Mouse (Mus musculus): ENCODE measurements around the gene Rbbp4.

The Rbbp4 gene

DNA sequence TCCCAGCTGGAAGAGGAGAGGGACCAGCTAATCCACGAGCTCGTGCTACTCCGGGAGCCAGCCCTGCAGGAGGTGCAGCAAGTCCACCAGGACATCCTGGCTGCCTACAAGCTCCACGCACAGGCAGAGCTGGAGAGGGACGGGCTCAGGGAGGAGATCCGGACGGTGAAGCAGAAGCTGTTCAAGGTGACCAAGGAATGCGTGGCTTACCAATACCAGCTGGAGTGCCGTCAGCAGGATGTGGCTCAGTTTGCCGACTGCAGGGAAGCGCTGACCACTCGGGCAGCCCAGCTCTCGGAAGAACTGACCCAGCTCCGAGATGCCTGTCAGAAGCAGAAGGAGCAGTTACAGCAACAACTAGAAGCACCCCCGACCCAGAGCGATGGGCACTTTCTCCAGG is 41.5 kb downstream of the Rbbp4 start:
- no peak for DNase-seq (ENCODE audit: low read depth, low spot score)

DNA sequence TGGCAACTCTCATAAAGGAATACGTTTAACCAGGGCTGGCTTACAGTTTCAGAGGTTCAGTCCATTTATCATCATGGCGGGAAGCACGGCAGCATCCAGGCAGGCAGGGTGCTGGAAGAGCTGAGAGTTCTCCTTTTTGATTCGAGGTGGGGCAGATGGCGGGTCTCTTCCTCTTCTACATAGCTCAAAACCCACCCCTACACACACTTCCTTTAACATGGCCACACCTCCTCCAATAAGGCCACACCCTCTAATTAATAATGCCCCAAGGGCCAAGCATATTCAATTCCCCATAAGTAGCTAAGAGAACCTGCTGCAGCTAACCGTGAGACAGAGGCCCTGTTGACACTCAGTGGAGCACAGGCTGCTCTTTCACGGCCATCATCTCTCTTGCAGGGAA is 42.3 kb downstream of the Rbbp4 start:
- DNase-seq (ENCODE audit: low read depth, low spot score): no peak

DNA sequence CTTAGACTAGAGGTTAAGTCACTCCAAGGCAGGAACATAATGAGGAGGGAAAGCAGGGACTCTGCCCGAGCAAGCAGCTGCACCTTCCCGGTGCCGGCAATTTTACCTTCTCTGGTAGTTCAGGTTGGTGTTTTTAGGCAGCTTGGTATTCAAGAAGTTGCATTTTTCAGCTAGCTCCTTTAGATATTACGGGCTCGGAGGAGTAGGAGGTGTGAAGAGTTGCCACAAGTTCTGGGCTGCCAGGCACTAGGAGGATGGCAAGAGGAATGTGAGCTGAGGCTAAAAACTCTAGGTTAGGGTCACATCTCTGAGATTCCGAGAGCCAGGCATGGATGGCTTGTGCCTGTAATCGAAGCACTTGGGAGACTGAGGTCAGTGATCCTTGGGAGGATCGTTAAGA is 45.5 kb downstream of the Rbbp4 start:
- no peak for DNase-seq (ENCODE audit: low read depth, low spot score)

DNA sequence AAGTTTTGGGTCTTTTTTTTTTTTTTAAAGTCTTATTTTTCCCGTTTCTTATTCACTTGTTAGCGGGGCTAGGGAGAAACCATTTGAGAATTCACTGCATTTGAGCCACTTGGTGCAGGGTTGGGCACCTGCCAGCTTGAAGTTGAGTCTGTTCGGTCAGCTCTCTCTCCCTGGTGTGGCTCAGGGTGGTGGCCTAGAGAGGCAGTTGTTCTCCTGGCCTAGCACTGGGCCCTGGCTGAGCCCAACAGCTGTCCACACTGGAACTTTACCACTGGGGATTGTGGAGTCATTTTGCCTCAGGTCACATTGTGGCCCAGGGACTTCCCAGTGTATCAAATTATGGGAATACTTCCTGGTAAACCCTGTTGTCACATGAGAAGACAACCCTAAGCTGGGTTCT is 47.1 kb downstream of the Rbbp4 start:
- no peak for DNase-seq (ENCODE audit: low read depth, low spot score)

DNA sequence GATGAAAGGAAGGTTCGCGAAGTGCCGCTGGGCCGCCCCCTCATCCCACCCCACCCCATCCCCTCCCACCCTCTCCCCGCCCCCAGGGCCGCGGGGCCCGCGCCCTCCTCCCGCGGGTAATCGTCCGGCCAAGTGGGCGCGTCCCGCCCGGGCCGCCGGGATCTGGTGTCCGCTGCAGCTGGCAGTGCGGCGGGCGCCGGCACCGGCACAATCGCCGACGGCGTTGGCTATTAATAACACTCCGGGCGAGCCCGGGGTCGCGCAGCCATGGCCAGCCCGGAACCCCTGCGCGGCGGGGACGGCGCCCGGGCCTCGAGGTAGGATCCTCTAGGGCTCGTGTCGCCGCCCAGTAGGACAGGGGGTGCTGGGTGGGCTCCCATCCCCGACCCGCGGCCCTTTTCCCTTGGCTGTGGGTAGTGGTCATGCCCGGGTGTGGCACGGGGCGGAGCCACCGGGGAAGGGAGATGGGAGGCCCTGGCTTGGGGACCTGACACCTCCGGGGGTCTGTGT is 47.6 kb downstream of the Rbbp4 start, which contains the start of gene Sync:
TSS of gene Sync (plus strand) at position 146 of the 510 bp plus-strand sequence.
- no peak for DNase-seq (ENCODE audit: low read depth, low spot score)

DNA sequence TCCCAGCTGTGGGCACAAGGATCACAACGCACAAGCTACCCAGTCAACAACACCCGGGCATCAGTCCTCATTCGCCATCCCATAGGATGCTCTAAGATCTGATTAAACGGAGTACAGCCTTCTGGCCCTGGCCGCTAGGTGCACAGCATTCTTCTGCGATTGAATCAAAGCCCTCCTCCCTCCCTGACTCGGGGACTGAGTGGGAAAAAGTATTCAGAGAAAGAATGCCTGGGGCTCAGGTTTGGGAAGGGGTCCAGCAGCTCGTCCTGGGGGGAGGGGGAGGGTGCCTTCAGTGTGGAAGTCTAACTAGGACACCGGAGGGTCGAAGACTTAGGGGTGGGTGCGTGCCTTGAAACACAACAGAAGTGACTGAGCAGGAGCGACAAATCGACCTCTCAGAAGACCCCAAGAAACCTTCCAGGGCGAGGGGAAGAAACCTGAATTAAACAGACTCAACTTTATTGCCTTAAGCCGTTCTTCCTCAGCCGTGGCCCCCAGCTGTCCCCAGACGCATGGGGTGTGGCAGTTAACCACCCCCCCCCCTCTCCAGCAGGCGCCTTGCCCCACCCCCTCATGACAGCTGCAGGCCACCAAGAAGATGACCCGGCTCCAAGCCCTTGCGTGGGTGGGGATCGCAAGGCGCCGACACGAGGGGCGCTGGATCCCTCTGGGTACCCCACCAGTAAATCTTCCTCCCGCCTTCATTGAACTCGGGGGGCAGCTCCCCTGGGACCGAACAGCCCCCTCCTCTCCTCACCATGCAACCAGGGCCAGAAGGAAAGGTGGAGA is 48.3 kb downstream of the Rbbp4 start:
- DNase-seq (ENCODE audit: low read depth, low spot score): no peak

DNA sequence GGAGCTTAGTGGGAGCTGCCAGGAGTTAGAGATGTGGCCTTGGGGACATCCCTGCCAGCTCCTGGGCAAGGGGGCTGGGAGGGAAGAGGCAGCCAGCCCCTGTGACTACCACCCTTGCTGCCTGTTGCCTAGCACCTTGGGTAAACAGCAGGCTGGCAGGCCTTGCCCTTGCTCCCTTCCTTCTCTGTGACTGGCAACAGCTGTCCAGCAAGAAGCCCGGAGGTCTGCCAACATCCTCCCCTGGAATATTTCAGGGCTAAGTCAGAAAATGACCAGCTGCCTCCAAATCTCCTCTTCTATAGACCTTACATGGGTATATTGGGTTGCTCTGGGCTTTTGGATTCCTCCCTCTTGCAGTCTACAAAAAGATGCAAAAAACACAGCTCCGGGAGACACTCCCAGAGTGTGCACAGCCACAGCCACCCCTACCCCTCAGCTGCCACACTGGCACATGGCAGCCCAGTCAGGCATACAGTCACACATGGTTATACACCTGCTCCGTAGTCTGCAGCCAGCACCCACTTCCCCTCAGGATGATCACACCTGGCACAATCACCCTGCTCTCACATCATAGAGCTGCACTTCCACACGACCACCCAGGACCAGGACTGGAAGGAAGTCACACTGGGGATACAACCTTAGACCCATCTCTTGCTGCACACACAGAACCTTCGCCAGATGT is 49.0 kb downstream of the Rbbp4 start:
- no peak for DNase-seq (ENCODE audit: low read depth, low spot score)

DNA sequence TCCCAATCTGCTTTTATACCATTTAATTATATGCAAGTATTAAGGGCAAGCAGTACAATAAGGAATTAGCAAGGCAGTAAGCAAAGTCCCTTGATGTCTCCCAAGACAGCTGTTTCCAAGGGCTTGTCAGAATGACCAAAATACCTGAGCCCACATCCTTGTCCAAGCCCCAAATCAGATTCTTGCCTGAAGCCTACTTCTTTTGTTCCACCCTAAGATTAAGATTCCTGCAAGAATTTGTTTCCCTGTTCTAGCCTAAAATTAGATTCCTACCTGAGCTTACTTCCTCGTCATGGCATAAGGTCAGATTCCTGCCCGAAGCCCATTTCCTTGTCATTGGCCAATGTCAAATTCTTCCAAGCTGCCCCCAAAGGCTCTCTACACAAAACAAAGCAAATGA is 50.5 kb downstream of the Rbbp4 start:
- DNase-seq (ENCODE audit: low read depth, low spot score): no peak

DNA sequence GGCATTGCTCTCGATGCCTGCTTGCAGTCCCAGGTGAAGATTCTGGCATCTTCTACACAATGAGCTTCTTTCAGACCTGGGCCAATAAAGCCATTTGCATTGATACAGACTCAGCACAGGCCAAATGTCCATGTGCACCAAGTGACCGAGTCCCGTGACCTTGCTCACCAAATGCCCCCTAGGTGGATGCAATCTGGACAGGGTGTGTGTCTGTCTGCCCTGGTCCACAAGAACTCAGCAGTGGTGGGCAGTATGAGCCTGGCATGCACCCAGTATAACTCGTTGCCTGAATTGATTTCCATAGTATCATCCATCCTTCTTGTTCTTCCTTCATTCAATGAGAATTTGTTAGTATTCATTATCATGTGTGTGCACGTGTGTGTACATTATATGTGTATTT is 51.9 kb downstream of the Rbbp4 start:
- DNase-seq (ENCODE audit: low read depth, low spot score): no peak

DNA sequence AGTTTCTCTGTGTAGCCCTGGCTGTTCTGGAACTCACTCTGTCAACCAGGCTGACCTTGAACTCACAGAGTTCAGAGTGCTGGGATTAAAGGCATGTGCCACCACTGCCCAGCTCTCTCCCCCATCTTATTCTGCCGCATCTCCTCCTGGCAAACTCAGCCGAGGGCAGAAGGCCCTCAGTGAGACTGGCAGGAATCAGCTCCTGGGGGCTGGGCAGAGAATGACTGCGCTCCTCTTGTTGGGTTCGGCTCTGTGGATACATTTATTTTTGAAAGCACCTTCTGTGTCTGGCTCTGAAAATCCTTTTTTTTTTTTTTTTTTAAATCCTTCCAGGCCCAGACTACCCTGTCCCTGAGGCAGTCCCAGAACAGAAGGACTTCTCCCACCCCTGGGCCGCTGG is 52.4 kb downstream of the Rbbp4 start:
- DNase-seq (ENCODE audit: low read depth, low spot score): no peak

DNA sequence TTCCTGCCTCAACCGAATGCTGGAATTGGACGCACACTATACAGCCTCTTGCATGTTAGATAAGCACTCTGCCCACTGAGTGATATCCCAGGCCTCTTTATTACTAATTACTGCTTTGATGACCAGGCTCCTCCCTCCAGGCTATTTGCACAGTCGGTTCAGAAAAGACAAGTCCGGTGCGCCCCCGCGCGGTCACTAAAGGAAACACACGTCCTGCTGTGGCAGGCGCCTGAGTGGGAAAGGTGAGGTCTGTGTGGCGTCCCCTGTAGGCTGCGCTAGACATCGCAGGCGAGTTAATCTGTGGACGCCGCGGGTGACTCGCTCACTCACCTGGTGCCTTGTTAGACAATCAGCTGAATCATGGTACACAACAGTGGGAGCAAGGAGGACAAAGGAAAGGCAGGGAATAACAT is 58.7 kb downstream of the Rbbp4 start:
- peak; percentile 37 for DNase-seq (ENCODE audit: low read depth, low spot score)

DNA sequence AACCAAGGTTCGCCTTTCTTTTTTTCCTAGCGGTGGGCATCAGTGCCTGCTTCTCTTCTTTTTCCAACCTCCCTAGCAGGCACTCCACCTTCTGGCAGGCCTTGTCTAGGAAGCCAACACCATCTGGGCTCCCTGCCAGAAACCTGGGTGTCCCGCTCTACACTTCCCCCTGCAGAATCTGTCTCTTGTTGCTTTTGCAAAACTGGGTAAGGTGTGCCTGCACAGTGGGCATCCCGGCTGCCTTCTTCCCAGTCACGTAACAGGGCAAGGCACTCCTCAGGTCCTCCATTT is 62.5 kb downstream of the Rbbp4 start:
- DNase-seq (ENCODE audit: low read depth, low spot score): no peak

DNA sequence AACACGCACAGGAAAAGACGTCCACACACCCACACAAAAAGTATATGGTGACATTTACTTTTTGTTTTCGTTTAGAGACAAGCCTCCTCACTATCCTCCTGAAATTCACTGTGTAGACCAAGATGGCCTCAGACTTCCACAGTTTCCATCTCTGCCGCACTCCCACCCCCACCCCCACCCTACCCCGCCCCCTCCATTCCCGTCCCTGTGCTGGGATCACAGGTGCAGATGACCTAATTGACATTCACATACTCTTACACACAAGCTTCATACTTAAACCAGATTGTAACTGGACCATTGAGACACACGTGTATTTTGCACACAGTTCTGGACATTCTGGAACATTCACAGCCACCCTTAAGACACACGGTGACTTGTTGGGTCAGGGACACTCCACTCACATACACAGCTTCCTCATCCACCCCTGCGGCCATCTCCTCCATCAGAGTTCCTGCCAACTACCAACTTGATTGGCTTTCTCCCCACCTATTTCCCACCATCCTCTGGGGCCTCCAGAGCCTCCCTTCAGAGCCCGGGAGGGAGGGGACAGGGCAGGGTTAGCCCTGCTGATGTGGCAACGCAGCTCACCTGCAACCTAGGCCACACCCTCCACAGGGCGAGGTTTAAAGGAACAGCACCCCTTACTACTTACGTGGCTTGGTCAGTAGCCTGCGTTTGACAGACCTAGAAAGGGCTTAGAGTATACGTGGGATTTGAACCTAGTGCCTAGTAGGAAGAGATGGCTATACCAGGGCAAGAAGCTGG is 63.0 kb downstream of the Rbbp4 start:
- DNase-seq (ENCODE audit: low read depth, low spot score): no peak

DNA sequence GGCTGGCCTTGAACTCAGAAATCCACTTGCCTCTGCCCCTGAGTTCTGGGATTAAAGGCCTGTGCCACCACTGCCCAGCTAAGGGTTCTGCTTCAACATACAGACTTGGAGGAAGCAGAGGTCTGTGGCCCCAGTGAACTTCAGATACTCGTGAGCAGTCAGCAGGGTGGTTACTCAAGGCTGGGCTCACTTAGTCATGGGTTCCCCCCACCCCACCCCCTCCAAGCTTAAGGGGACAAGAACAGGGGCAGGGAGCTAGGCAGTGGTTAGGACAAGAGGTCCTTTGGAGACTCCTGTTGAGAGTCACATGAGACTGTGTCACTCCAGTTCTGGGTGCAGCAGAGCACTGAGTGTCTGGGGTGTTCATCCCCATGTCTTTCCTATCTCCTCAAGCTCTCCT is 66.5 kb downstream of the Rbbp4 start:
- DNase-seq (ENCODE audit: low read depth, low spot score): no peak

DNA sequence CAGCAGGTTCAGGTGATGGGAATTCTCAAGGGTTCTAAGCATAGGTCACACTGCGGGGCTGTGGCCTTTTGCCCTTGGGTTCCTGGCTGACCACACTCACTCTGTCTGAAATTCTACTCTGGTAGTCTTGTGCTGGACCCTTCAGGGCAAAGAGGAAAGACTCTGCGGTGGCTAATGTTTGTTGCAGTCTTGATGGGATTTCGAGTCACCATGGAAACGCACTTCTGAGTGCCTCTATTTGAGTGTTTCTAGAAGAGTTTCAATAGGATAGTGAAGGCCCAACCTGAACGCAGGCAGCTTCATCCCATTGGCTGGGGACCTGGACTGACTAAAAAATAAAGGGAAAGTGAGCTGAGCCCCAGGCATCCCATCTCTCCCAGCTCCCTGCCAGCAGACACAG is 68.3 kb downstream of the Rbbp4 start:
- no peak for DNase-seq (ENCODE audit: low read depth, low spot score)

DNA sequence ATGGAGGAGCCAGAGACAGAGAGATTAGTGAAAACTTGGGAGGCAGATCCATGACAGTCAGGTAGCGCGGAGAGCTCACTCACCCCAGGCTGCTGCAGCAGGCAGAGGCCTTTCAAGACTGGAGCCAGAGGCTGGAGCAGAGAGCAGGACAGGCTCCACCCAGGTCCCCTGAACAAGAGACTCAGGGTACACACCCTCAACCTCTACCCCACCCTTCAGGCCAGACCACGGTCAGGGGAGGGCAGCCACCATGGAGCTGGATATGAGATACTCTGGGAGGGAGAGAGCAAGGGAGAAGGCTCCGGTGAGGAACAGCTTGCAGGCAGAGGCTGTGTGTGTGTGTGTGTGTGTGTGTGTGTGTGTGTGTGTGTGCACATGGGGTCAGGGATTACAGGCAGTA is 69.0 kb downstream of the Rbbp4 start:
- DNase-seq (ENCODE audit: low read depth, low spot score): no peak

DNA sequence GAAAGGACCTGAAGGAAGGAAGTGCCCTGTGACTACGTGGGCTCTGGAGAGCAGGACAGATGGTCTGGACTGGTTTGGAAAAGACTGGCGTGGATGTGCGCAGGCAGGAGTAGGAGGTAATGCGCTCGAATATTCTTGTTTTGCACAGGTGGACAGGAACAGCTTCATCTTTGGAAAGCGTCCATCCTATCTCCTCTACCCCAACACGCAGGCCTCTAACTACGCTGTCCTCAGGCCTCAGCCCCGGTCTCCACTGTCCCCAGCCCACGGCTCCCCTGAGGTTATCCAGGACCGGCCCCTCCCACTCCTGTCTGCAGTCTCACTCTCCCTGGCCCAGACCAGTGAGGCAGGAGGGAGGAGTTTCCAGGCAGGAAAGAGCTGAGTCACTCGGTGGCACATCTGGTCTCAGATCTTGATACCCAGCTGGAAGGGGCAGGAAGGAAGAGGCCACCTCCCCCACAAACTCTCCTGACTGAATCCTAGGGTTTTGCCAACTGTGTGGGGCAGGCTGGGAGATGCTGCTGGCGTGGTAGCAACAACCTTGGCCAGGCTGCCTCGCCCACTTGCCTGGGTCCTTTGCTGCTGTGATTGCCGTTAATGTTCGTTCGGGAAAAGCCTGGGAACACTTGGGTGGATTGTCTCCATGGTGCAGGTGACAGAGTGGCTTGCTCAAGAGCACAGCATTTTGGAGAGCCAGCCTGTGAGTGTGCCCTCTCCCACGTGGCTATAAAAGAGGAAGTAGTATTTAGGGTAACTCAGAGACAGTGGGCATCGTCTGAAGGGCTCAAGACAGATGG is 71.7 kb downstream of the Rbbp4 start:
- no peak for DNase-seq (ENCODE audit: low read depth, low spot score)

DNA sequence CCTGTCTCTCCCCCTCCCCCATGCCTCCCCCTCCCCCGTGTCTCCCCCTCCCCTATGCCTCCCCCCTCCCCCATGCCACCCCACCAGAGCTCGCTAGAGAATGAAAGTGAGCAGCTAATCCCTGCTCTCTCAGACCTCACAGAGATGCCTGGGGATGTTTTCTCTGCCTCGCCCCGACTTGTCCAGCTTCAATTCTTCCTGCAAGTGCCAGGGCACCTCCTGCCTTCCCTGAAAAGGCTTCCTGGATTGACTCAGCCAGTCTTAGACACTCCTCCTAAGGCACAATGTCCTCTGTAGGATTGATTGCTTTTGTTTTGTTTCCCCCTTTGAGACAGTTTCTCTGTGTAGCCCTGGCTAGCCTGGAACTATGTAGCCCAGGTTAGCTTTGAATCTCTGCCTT is 74.0 kb downstream of the Rbbp4 start, which contains the start of gene C77080:
TSS of gene C77080 (minus strand) at position 209 of the 400 bp plus-strand sequence.
- no peak for DNase-seq (ENCODE audit: low read depth, low spot score)

DNA sequence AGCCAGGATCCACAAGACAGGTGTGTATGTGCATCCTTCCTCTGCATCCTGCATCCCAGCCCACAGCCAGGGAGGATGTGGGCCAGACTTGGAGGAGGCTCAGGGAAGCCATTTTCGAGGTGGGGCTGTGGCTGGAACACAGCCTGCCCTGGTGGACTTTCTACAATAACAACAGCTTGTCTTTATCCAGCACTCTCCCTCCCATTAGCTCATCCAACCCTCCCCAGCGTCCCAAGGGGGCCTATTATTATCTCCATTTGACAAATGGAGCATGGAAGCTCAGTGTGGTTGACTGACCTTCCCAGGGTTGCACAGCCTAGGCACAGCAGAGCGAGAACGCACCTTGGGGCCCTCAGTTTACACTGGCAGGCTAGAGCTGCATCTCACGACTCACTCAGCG is 74.5 kb downstream of the Rbbp4 start:
- no peak for DNase-seq (ENCODE audit: low read depth, low spot score)

DNA sequence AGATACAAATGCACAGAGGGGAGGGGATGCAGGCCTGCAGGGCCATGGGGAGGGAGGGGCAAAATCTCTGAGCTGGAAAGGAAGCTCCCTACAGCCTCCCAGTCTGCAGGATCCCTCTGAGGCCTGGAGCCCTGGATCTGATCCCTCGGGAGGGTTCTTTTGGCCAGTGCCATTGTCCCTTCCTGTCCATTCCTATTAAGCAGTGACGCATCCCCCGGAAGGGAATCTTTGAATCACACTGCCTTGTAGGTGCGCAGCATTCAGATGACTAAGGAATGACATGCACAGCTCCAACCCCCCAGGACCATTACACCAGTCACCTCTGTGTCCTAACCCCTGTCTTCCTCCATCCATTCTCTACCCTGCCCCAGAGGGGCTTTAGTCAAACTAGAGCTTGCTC is 76.1 kb downstream of the Rbbp4 start:
- DNase-seq (ENCODE audit: low read depth, low spot score): no peak
